ENCODE assay signal across 1 mouse cellular context in genomic region chr3:144475891-144476290, GRCm38 (mm10).
TF ChIP-seq lines count a peak whose summit lies in the region.

No protein-coding gene starts in this region.

TF ChIP-seq in CH12.LX, 34 proteins besides CTCF, POLR2A, EP300 and RAD21 (continued from another document):
- peak; percentile 93 for TF ChIP-seq ETS1 (conservative IDR thresholded peaks at IDR 0.05; ENCODE audit: low read depth, low read length)
- peak; percentile 90 for TF ChIP-seq BHLHE40 (IDR thresholded peaks at IDR 0.05; ENCODE audit: low read depth, low read length)
- TF ChIP-seq MEF2A (IDR thresholded peaks at IDR 0.05; ENCODE audit: borderline replicate concordance, low read depth, low read length), result peak; percentile 94
- TF ChIP-seq MXI1 (IDR thresholded peaks at IDR 0.05; ENCODE audit: low read depth, low read length), result peak; percentile 36; the same call in 1 of the 2 replicates
- TF ChIP-seq MAFK (IDR thresholded peaks at IDR 0.05; ENCODE audit: insufficient replicate concordance, low read length), result peak; percentile 87
- no peak for TF ChIP-seq NRF1 (IDR thresholded peaks at IDR 0.05; ENCODE audit: low read depth, low read length)
- no peak for TF ChIP-seq GABPA (IDR thresholded peaks at IDR 0.05; ENCODE audit: insufficient replicate concordance, low read depth, low read length)
